Mouse (Mus musculus): ENCODE measurements around the gene Maml3. TPM values are rescaled to one million over a fixed set of nuclear protein-coding genes. Genes with fewer than 3 reads are reported as not detected.

Gene Maml3
- polyA plus RNA-seq, 1 experiment = not detected

DNA sequence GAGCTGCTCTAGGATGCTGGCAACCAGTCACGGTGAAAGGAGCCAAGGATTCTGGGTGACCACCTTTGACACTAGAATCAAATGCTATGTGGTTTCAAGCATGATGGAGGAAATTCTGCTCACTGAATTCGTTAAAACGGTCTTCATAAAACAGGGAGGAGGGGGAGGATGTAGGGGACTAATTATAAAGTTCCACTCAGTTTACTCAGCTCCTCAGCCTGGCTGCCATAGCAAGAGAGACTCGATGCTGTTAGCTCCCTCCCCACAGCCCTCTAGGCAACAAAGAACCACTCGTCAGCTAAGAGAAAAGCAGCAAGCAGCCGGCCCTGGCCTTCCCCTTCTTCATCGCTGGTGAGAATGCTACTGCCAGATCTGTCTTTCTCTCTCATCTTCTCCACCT, 295.1 kb downstream of the Maml3 start:
- Histone ChIP-seq H3K4me1 (ENCODE audit: control insufficient read depth, insufficient read depth, low read length) (peaks cover 25% of the 10 kb centered on the region), H3K27ac (ENCODE audit: insufficient read depth, low read depth, low read length) (peak overlapping the region; percentile 64), H3K4me3 (ENCODE audit: insufficient read depth, low read depth, low read length) (no peak overlapping the region)
- WGBS = 14% methylated on average over 7 of the region's 7 CpGs
- TF ChIP-seq CTCF (IDR thresholded peaks at IDR 0.05; ENCODE audit: insufficient read depth, low read depth, low read length) (no peak), POLR2A (IDR thresholded peaks at IDR 0.05; ENCODE audit: insufficient read depth, low read depth, low read length) (no peak)

DNA sequence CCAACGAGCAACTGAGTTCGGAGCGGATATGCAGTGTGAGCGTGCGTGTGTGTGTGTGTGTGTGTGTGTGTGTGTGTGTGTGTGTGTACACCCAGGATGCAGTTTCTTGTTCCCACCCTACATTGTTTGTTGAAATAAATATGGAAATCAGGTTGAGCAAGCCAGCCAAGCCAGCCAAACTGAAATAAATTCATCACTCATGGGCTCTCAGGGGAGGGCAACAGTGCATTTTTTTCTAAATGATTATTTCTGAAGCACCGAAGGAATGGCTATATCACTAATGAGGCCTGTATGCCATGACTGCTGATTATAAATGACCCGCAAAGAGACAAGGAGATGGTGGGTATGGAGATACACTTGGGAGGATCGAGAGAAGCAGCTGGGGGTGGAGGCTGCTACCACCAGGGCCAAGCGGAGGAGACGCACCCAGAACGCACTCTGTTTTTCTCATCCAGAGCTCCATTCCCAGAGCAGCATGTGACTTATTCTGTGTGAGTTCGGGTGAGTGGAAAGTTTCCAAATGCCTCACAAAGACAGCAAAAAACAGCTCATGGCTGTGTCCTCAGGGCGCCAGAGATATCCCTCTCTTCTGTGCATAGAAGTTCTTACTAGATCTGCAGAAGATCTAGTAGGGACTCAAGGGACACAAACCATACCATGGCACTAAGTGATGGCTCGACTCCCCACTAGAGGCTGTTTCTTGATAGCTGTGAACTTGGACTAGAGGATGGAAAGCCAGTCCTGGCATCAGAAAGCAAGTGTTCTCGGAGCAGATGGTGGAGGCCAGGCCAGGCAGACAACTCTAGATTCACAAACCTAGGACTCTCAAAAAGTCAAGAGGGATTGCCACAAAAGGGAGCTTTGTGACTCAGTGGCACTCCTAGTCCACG, 296.6 kb downstream of the Maml3 start:
- 48% methylated on average over 16 of the region's 16 CpGs for WGBS
- H3K27ac ChIP-seq (ENCODE audit: insufficient read depth, low read depth, low read length) = peak overlapping the region; percentile 47
- TF ChIP-seq CTCF (IDR thresholded peaks at IDR 0.05; ENCODE audit: insufficient read depth, low read depth, low read length) (no peak), POLR2A (IDR thresholded peaks at IDR 0.05; ENCODE audit: insufficient read depth, low read depth, low read length) (no peak)
- H3K4me3 ChIP-seq (ENCODE audit: insufficient read depth, low read depth, low read length) = no peak overlapping the region
- peaks cover 36% of the 10 kb centered on the region for H3K4me1 ChIP-seq (ENCODE audit: control insufficient read depth, insufficient read depth, low read length)

DNA sequence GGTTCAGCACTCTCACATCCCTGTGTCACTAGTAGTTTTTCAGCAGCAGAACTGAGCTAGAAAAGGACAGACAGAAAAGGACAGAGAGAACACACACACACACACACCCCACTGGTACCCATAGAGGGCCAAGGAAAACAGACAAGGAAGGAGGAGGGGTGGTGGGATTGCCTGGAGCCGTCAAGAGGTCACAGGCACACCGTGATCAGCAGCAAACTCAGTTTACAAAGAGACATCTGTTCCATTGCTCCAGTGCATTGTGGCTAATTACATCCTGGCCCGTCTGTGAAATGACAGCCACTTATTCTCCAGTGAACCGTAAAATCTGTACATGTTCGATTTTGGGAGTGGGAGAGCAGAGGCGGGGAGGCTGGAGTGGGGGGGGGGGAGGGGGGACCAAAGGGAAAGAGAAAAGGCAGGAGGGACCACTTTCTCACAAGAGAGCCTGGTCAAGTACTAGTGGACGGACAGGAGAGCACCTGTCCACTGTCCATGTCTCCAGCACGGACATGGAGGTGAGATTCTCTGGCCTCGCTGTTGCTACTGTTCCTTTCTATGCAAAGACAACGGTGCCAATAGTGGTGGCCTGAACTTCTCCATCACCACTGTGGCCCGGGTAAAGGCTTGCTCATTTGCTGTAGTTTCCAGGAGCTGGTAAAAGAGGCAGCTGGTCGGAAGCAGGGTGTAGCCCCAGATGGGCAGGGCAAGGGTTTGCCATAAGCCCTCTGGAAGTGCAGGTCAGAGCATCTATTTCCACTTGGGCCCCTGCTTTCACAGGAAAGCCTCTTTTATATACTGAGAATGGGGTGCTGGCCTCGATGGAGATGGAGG, 299.2 kb downstream of the Maml3 start:
- Histone ChIP-seq H3K4me1 (ENCODE audit: control insufficient read depth, insufficient read depth, low read length) (peaks cover 39% of the 10 kb centered on the region), H3K27ac (ENCODE audit: insufficient read depth, low read depth, low read length) (no peak overlapping the region), H3K4me3 (ENCODE audit: insufficient read depth, low read depth, low read length) (no peak overlapping the region)
- 32% methylated on average over 13 of the region's 13 CpGs for WGBS
- TF ChIP-seq POLR2A (IDR thresholded peaks at IDR 0.05; ENCODE audit: insufficient read depth, low read depth, low read length) = no peak
- TF ChIP-seq CTCF (IDR thresholded peaks at IDR 0.05; ENCODE audit: insufficient read depth, low read depth, low read length) = no peak

DNA sequence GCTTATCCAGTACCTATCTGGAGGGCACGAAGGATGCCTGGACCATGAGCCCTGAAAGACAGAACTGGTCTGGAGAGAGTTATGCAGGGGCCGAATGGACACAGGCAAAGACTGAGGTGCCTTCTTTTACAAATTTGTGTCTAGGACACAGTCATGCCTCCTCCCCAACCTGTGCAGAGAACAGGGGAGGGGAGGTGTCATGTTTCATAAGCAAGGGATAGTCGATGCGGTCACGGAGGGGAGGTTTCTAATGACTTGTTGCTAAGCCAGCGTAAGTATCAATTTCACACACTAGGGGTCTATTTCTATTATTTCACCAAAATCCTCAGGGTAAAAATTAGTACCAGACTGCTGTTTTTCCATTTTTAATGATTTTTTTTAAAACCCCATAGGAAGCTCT, 301.0 kb downstream of the Maml3 start:
- peaks cover 32% of the 10 kb centered on the region for H3K4me1 ChIP-seq (ENCODE audit: control insufficient read depth, insufficient read depth, low read length)
- TF ChIP-seq POLR2A (IDR thresholded peaks at IDR 0.05; ENCODE audit: insufficient read depth, low read depth, low read length) (no peak), CTCF (IDR thresholded peaks at IDR 0.05; ENCODE audit: insufficient read depth, low read depth, low read length) (no peak)
- H3K4me3 ChIP-seq (ENCODE audit: insufficient read depth, low read depth, low read length) = no peak overlapping the region
- H3K27ac ChIP-seq (ENCODE audit: insufficient read depth, low read depth, low read length) = no peak overlapping the region
- WGBS = 64% methylated on average over 6 of the region's 6 CpGs

DNA sequence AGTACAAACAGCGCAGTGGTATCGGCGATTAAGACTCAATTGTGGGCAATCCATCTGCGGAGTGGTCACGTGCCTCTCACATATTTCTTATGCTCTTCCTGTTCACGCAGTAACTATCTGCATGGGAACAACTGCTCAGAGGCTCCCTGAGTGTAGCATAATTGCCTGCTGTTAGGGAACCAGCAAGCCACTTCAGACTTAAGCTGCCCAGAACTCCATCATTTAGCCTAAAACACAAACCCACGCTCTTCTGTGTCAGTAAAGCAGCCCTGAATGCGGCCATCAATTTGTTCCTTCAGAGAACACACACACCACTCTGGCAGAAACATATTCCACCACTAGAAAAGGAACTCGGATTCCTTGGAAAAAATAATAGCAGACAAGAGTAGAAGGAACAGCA, 305.2 kb downstream of the Maml3 start:
- no peak for TF ChIP-seq CTCF (IDR thresholded peaks at IDR 0.05; ENCODE audit: insufficient read depth, low read depth, low read length)
- no peak for TF ChIP-seq POLR2A (IDR thresholded peaks at IDR 0.05; ENCODE audit: insufficient read depth, low read depth, low read length)
- WGBS = 68% methylated on average over 9 of the region's 9 CpGs
- Histone ChIP-seq H3K4me1 (ENCODE audit: control insufficient read depth, insufficient read depth, low read length) (peaks cover 37% of the 10 kb centered on the region), H3K27ac (ENCODE audit: insufficient read depth, low read depth, low read length) (no peak overlapping the region), H3K4me3 (ENCODE audit: insufficient read depth, low read depth, low read length) (no peak overlapping the region)

DNA sequence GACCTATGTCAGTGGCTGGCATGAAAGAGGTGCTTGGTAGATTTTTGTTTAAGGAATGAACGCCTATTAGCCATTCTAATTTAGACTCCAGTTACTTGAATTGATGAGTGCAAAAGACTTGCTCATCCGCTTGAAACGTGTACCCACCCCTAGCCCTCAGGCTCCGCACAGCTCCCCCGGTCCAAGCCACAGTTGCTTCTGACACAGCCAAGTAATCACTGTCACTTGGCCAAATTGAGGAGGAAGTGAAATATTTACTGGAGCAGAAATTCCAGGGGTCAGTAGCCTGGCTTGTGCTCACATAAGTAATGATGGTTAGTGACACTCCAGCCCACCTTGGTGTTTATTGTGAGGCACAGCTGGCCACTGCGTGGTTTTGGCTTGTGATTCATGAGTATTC, 308.0 kb downstream of the Maml3 start:
- TF ChIP-seq CTCF (IDR thresholded peaks at IDR 0.05; ENCODE audit: insufficient read depth, low read depth, low read length) (no peak), POLR2A (IDR thresholded peaks at IDR 0.05; ENCODE audit: insufficient read depth, low read depth, low read length) (no peak)
- 40% methylated on average over 6 of the region's 6 CpGs for WGBS
- H3K27ac ChIP-seq (ENCODE audit: insufficient read depth, low read depth, low read length) = peak overlapping the region; percentile 69
- no peak overlapping the region for H3K4me3 ChIP-seq (ENCODE audit: insufficient read depth, low read depth, low read length)
- H3K4me1 ChIP-seq (ENCODE audit: control insufficient read depth, insufficient read depth, low read length) = peaks cover 22% of the 10 kb centered on the region

DNA sequence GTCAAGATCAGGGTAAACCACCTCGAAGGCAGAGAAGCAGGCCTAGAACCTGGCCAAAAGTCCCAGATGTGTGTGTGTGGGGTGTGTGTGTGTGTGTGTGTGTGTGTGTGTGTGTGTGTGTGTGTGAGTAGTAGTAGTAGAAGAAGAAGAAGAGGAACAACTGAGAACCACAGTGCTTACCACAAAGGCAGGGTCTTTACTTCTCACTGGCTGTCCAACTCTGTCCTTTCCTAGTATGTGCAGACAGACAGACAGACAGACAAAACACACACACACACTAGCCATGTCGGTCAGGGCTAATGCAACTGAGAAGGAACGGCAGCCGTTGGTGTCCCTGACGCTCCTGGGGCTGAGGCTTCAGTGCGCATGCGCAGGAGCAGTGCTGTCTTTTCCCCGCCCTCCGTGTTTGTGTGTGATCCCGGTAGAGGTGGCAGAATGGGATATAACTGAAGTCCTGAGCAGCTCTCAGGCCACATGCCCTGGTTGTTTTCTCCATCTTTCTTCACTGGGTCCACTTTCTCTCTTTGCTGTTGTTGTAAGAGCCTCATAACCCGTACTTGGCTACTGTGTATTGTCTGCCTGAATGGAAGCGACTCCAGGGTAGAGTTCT, 308.6 kb downstream of the Maml3 start:
- Histone ChIP-seq H3K4me1 (ENCODE audit: control insufficient read depth, insufficient read depth, low read length) (peaks cover 22% of the 10 kb centered on the region), H3K27ac (ENCODE audit: insufficient read depth, low read depth, low read length) (peak overlapping the region; percentile 69), H3K4me3 (ENCODE audit: insufficient read depth, low read depth, low read length) (peak overlapping the region; percentile 26)
- TF ChIP-seq POLR2A (IDR thresholded peaks at IDR 0.05; ENCODE audit: insufficient read depth, low read depth, low read length) = peak; percentile 32; the same call in 1 of the 2 replicates
- TF ChIP-seq CTCF (IDR thresholded peaks at IDR 0.05; ENCODE audit: insufficient read depth, low read depth, low read length) = no peak
- 49% methylated on average over 12 of the region's 12 CpGs for WGBS

DNA sequence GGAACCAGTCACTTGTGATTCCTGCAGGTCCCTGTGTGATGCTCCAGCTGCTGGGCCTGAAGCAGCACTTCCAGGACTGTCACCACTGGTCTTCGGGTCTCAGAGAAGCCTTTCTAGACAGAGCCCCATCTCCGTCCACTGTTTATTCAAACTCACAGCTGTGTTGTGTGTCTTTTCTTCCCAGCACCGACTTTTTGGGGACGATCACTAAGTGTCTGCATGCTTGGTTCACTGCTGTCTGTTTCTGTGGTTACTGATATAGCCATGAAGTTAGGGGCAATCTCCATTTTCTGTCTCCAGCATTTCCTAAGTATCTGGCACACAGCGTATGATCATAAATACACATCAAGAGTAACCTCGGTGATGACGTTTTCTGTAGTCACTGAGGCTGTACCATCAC, 313.3 kb downstream of the Maml3 start:
- no peak overlapping the region for H3K27ac ChIP-seq (ENCODE audit: insufficient read depth, low read depth, low read length)
- no peak overlapping the region for H3K4me3 ChIP-seq (ENCODE audit: insufficient read depth, low read depth, low read length)
- no peak for TF ChIP-seq POLR2A (IDR thresholded peaks at IDR 0.05; ENCODE audit: insufficient read depth, low read depth, low read length)
- no peak for TF ChIP-seq CTCF (IDR thresholded peaks at IDR 0.05; ENCODE audit: insufficient read depth, low read depth, low read length)
- H3K4me1 ChIP-seq (ENCODE audit: control insufficient read depth, insufficient read depth, low read length) = peaks cover 33% of the 10 kb centered on the region
- 70% methylated on average over 7 of the region's 7 CpGs for WGBS

All from olfactory bulb, adult 2 months (tissue).